Mouse (Mus musculus): ENCODE results near the gene Olfr615. TPM values are rescaled to one million over a fixed set of nuclear protein-coding genes. Genes with fewer than 3 reads are reported as not detected.

Gene Olfr615
- total and polyA plus RNA-seq, 3 experiments, result not detected

- TF ChIP-seq TBP (IDR thresholded peaks at IDR 0.05; ENCODE audit: low read depth, low read length), result no peak
These were observed 13.2 kb downstream of the Olfr615 start, which contains the start of gene Olfr616 (continued) for GRCm38 (mm10) chr7:103569043-103569442.

- TF ChIP-seq USF2 (IDR thresholded peaks at IDR 0.05; ENCODE audit: borderline replicate concordance in 1 of 2, insufficient read depth in 1 of 2, low read depth in 1 of 2, low read length in 2 of 2) (no peak), ZMIZ1 (IDR thresholded peaks at IDR 0.05; ENCODE audit: low read depth, low read length) (no peak), TBP (IDR thresholded peaks at IDR 0.05; ENCODE audit: low read depth, low read length) (no peak), RAD21 (IDR thresholded peaks at IDR 0.05; ENCODE audit: low read depth, low read length) (no peak), NELFE (IDR thresholded peaks at IDR 0.05; ENCODE audit: low read depth, low read length) (no peak), TCF12 (IDR thresholded peaks at IDR 0.05; ENCODE audit: low read depth, low read length) (no peak), ELF1 (IDR thresholded peaks at IDR 0.05; ENCODE audit: low read depth, low read length) (no peak), NRF1 (IDR thresholded peaks at IDR 0.05; ENCODE audit: insufficient read depth, low read depth, low read length, poor library complexity, severe bottlenecking) (no peak), USF1 (IDR thresholded peaks at IDR 0.05; ENCODE audit: low read depth, low read length) (no peak), EP300 (IDR thresholded peaks at IDR 0.05; ENCODE audit: low read depth in 1 of 2, low read length in 2 of 2) (no peak), ZKSCAN1 (IDR thresholded peaks at IDR 0.05; ENCODE audit: low read depth, low read length) (no peak), GABPA (IDR thresholded peaks at IDR 0.05; ENCODE audit: low read depth, low read length) (no peak), MAX (IDR thresholded peaks at IDR 0.05; ENCODE audit: low read length) (no peak), MAFK (IDR thresholded peaks at IDR 0.05; ENCODE audit: borderline replicate concordance, low read depth, low read length) (no peak), RCOR1 (IDR thresholded peaks at IDR 0.05; ENCODE audit: low read depth, low read length) (no peak), CHD2 (IDR thresholded peaks at IDR 0.05; ENCODE audit: low read length) (no peak), MXI1 (IDR thresholded peaks at IDR 0.05; ENCODE audit: low read depth, low read length) (no peak), BHLHE40 (IDR thresholded peaks at IDR 0.05; ENCODE audit: borderline replicate concordance, low read depth, low read length) (no peak), MYB (IDR thresholded peaks at IDR 0.05; ENCODE audit: low read depth, low read length) (no peak)
- H3K9me3 ChIP-seq (replicated peaks; ENCODE audit: insufficient read depth, low read length), result no peaks in the 10 kb centered on the region
- no peaks in the 10 kb centered on the region; a peak in 1 of 4 replicates for H3K27me3 ChIP-seq (ENCODE audit: control insufficient read depth in 1 of 2, insufficient read depth in 2 of 2, low read length in 2 of 2)
These were observed 16.9 kb downstream of the Olfr615 start, which contains the start of gene Olfr617 for GRCm38 (mm10) chr7:103572761-103573160. Olfr617 (plus strand) TSS chr7:103573061.

More at GRCm38 (mm10) chr7:103572761-103573160, 16.9 kb downstream of the Olfr615 start, which contains the start of gene Olfr617:
- Histone ChIP-seq H3K9ac (ENCODE audit: control insufficient read depth, low read depth, low read length, poor library complexity, severe bottlenecking) (no peak within 1 kb of the TSS), H3K79me2 (ENCODE audit: control insufficient read depth, insufficient read depth, low read length, poor library complexity) (no peaks in the 10 kb centered on the region), H3K4me1 (ENCODE audit: control insufficient read depth in 1 of 2, insufficient read depth in 2 of 2, low read length in 2 of 2) (no peaks in the 10 kb centered on the region), H3K4me3 (ENCODE audit: control insufficient read depth in 1 of 2, insufficient read depth in 1 of 2, low read depth in 2 of 2, low read length in 2 of 2) (no peak within 1 kb of the TSS), H3K27ac (ENCODE audit: control insufficient read depth, low read depth, low read length) (no peak within 1 kb of the TSS), H3K36me3 (ENCODE audit: control insufficient read depth in 1 of 2, insufficient read depth in 2 of 2, low read length in 2 of 2) (no peaks in the 10 kb centered on the region)
- DNase-seq (ENCODE audit: low read depth, low spot score), result no peak
